Mouse (Mus musculus) megakaryocyte progenitor cell, adult 5-6 weeks (primary cell): Measurements from ENCODE around the gene Ubr4. TPM values are rescaled to one million over a fixed set of nuclear protein-coding genes. Genes with fewer than 3 reads are reported as not detected.

Experiments
- ATAC-seq: replicated peaks from 2 replicates; pipeline ENCODE4 v1.8.0; 2016; ENCODE audit warnings: mild to moderate bottlenecking, moderate TSS enrichment, inconsistent platforms; ENCODE audit not compliant: poor library complexity
- total RNA-seq, 2 experiments: library from RNA; stranded (forward) in 1 of 2; stranded (reverse) in 1 of 2; fragments of 157-497, 149-512 nt in 1 of 2; fragments of 200-1000 nt in 1 of 2; gene quantifications; 2 replicates each; pipeline versions ENCODE4 v1.2.3 to v1.2.4; 2015 to 2017

Gene Ubr4
- total RNA-seq, 2 experiments from 2014 or later, result 46.1 to 83.1 TPM

- ATAC-seq, result no peak
Observed at GRCm38 (mm10) chr4:139422409-139422808, 70.0 kb downstream of the Ubr4 start.

- no peak for ATAC-seq
Observed at GRCm38 (mm10) chr4:139423270-139423669, 70.9 kb downstream of the Ubr4 start.

DNA sequence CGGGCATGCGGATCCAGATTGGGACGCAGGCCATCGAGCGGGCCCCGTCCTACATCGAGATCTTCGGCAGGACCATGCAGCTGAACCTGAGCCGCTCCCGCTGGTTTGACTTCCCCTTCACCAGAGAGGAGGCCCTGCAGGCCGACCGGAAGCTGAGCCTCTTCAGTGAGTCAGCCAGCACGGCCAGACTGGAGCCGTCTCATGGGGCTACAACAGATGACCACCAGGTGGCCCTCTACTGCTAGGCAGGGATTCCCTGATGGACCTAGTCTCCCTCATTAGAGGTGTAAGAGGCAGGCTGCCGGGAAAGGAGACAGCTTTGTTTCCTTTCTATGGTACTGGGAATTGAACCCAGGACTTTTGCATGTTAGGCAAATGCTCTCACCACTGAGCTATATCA, 77.8 kb downstream of the Ubr4 start:
- ATAC-seq, result peak; percentile 97

DNA sequence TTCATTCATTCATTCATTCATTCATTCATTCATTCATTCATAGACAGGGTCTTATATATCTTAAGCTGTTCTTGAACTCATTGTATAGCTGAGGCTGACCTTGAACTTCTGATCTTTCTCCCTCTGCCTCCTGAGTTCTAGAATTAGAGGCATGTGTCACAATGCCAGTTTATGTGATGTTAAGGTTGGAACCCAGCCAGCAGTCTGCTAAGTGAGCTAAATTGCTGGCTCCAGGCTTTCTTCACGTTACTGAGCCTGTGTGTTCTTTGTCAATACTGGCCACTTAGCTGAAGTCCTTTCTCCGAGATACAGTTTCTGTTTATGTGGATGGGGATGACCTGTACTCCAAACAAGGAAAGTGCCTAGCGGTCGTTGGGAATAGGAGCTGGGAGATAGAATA, 78.5 kb downstream of the Ubr4 start:
- no peak for ATAC-seq

GRCm38 (mm10) chr4:139432966-139433765, 80.8 kb downstream of the Ubr4 start:
- no peak for ATAC-seq

DNA sequence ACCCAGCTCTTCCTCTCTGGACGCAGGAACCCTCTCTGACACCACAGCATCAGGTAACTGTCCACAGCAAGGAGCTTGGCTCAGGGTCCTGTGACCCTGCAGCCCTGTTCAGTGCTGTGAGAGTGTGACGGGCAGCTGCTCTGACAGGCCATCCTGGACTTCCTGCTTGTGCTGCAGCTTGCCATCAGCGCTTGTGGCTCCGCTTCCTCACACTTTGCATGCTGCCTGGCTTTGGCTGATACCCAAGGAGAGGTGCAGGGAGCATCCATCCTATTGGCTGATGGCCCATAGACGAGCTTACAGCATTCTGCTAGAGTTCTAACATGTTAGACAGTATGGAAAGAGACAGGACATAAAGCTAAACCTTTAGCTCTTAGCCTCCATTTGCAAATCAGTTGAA, 88.8 kb downstream of the Ubr4 start:
- no peak for ATAC-seq

DNA sequence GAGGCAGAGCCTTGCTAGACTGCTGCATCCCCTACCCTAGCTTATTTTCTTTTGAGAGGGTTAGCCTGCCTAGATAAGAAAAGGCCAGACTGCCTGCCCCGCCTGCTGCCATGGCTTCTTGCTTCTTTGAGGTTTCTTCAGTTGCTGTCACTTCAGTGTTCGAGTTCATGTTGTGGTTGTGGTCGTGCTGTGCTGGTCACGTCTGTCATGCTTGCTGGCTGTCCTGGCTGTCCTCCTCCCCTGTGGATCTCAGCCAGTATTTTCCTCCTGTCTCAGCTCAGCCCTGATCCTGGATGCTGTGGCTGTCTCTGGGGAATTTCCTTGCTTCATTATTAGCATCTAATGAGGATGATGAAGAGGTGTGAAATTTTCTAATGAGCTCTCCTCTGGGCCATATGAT, 89.4 kb downstream of the Ubr4 start:
- no peak for ATAC-seq

DNA sequence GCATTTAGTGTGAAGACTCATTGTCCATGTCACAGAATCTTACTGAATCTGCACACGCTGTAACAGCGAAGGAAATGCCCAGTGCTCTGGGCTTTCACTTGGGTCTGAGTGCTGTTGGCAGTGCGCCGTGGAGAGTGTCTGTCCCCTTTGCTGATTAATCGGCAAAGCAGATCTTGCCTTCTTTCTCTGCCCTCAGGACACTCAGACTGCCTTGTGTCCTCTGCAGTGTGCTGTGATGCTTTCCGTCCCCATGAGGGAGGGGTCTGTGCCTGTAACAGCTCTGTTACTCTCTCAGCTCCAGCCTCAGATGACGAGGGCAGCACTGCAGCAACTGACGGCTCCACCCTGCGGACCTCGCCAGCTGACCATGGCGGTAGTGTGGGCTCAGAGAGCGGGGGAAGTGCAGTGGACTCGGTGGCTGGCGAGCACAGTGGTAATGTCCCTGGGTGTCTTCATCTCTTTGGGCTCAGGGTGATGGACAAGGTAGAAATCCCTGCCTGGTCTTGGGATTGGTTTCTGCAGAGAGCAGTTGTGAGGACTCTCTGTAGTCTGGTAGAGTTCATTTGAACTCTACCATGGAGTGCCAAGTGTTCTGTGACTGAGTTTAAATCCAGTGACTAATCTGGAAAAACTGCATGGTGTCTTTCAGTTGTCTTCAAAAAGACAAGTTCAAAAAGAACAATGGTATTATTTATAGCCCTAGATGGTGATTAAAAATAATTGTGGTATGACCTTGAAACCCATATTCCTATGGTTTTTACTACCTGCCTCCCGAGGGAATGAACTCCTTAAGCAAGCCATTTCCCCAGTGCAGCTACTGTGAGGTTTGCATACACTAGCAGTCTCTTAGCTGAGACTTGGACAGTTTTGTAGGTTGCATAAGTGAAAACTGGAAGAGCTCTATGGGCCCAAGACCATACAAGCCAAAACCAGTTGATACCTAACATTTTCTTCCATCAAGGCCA, 90.3 kb downstream of the Ubr4 start:
- no peak for ATAC-seq

GRCm38 (mm10) chr4:139444315-139444714, 91.9 kb downstream of the Ubr4 start:
- ATAC-seq, result no peak

DNA sequence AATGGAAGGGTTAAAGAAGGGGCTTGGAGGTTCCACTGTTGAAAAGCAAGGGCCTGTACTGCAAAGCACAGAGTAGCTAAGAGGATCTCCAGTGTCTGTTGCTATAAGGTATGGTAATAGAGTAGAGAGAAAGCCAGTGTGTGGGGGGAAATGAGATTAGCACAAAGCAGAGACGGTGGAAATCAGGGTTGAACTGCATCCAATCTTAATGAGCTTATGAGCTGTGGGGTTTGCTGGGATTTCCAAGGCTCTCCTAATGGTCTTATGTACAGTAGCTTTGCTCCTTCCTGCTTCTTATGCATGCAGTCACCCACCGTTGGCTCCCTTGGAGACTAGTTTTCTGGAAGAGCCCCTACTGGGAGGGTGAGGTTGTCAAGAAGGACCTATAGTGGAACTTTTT, 93.8 kb downstream of the Ubr4 start:
- no peak for ATAC-seq

DNA sequence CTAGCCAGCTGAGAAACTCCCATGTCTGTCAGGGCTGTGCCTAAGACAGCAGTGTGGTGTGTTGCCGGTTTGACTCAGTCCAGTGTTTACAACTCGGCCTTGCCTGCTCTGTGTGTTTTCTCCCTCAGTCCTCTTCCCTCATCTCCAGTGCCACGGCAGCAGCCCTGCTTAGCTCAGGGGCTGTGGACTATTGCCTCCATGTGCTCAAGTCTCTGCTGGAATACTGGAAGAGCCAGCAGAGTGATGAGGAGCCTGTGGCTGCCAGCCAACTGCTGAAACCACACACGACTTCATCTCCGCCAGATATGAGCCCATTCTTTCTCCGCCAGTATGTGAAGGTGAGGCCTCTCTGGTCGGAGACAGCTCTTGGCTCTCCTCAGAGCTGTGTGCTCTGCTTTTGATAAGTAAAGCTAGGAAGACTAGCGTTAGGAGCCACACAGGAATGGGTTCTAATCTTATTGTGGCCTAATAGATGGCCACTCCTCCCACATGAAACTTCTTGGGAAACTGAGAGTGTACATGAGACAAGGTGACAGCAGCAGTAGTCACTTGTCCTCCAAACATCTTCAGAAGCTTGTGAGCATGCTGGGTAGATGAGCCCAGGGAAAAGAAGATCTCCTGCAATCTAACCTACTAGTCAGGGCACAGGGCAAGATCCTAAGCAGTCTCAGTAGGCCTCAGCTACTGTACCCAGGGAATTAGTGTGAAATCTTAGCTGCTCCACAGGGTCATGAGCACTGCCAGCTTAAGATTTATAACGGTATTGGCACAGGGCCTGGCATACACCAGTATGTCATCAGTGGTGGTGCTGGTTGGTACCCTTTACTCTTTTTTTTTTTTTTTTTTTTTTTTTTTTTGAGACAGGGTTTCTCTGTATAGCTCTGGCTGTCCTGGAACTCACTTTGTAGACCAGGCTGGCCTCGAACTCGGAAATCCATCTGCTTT, 94.6 kb downstream of the Ubr4 start:
- peak; percentile 53 for ATAC-seq

- no peak for ATAC-seq
Observed at GRCm38 (mm10) chr4:139452944-139453700, 100.7 kb downstream of the Ubr4 start.

- ATAC-seq, result peak; percentile 53
Observed at GRCm38 (mm10) chr4:139454339-139454738, 101.9 kb downstream of the Ubr4 start.

- no peak for ATAC-seq
Observed at GRCm38 (mm10) chr4:139459970-139460369, 107.6 kb downstream of the Ubr4 start.

- no peak for ATAC-seq
Observed at GRCm38 (mm10) chr4:139464163-139464562, 111.8 kb downstream of the Ubr4 start.

- no peak for ATAC-seq
Observed at GRCm38 (mm10) chr4:139466541-139466940, 114.1 kb downstream of the Ubr4 start.

DNA sequence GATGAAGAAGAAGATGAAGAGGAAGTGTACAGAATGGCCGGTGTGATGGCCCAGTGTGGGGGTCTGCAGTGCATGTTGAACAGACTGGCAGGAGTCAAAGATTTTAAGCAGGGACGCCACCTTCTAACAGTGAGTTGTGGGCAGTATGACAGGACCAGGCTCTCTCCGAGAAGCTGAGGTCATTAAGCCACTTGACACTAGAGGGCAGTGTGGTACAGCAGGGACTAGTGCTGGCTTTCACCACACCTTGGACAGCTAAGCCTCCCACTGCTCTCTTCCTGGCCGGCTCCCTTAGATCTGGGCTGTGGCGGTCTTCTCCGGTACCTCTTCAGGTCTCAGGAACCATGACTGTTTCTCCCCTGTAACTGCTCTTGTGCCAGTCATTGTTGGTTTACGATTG, 117.8 kb downstream of the Ubr4 start:
- ATAC-seq, result peak; percentile 99

GRCm38 (mm10) chr4:139476663-139477625, 124.5 kb downstream of the Ubr4 start:
- no peak for ATAC-seq

DNA sequence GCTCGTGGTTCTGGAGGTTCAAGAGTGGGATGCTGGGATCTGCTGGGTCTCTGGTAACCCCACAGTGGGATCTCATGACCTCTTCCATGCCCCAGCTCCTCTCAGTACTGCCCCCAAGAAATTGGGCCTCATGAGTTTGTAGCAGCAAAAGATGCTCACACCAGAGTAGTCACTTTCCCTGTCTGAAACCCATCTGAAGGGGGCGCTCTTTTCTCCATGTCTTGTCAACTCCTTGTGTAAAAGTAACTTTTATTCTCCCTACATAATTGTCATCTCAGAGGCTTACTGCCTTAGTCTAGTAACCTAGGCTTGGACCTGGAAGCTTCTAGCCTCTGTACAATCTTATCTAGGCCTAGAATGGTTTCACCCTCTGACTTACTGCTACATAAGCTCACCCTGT, 125.6 kb downstream of the Ubr4 start:
- ATAC-seq, result no peak
